Mouse (Mus musculus) embryonic fibroblast, embryonic 13.5 days (primary cell): Measurements from ENCODE around the gene Rnase10.
"Not testable (repeated sequence)": the region's sequence is repeated elsewhere in the genome, so short reads cannot be mapped to it uniquely, and the experiment has no call there.

ENCODE experiments used
- CTCF ChIP-seq: IDR thresholded peaks from 2 replicates; pipeline ENCODE4 v1.5.1; 2011; ENCODE audit warnings: mild to moderate bottlenecking, control low read depth, low read length, moderate library complexity, borderline replicate concordance; ENCODE audit not compliant: insufficient read depth
- POLR2A ChIP-seq: IDR thresholded peaks from 2 replicates; pipeline ENCODE4 v1.6.1; 2011; ENCODE audit warnings: low read depth, mild to moderate bottlenecking, control low read depth, low read length, moderate library complexity

- not testable (repeated sequence) for TF ChIP-seq POLR2A, CTCF
These were observed 34.5 kb upstream of the Rnase10 start for GRCm38 (mm10) chr14:50973054-50973453.
